8 mouse cellular contexts compared by ENCODE assay signal in genomic region chr5:138193771-138194727, GRCm38 (mm10). TPM values are rescaled to one million over a fixed set of nuclear protein-coding genes. Genes with fewer than 3 reads are reported as not detected.
DNase-seq lines count a peak whose midpoint lies in the region; ATAC-seq and TF ChIP-seq lines count a peak whose summit lies in the region.

Gene Mblac1 (plus strand): TSS chr5:138194314.

- peak within 1 kb of the TSS; percentile 78 for H3K4me3 ChIP-seq in embryonic facial prominence, embryonic 14.5 days (ENCODE audit: low read depth, low read length)
- H3K4me3 ChIP-seq in kidney, embryonic 14.5 days (ENCODE audit: low read length) = peak within 1 kb of the TSS; percentile 75
- H3K4me3 ChIP-seq in liver, adult 2 months (ENCODE audit: insufficient read depth, low read depth, low read length) = peak within 1 kb of the TSS; percentile 59
- H3K4me3 ChIP-seq in myocyte = peak within 1 kb of the TSS; percentile 50

- WGBS in embryonic facial prominence, embryonic 14.5 days = 8% methylated on average over 49 of the region's 54 CpGs
- 8% methylated on average over 54 of the region's 54 CpGs for WGBS in kidney, embryonic 14.5 days
- 6% methylated on average over 54 of the region's 54 CpGs for WGBS in liver, adult 2 months

- H3K27ac ChIP-seq in embryonic facial prominence, embryonic 14.5 days (replicated peaks; ENCODE audit: low read depth, low read length) = peak within 1 kb of the TSS; percentile 90
- H3K27ac ChIP-seq in kidney, embryonic 14.5 days (ENCODE audit: low read depth, low read length) = peak within 1 kb of the TSS; percentile 90
- H3K27ac ChIP-seq in liver, adult 2 months (replicated peaks; ENCODE audit: insufficient read depth, low read depth, low read length) = peak within 1 kb of the TSS; percentile 39

- TF ChIP-seq POLR2A in liver, adult 2 months (IDR thresholded peaks at IDR 0.05; ENCODE audit: extremely low read depth, insufficient read depth, low read length) = 0 out of 2 replicates have a peak, but pooled peaks have one; percentile 47
- peak; percentile 71 for TF ChIP-seq POLR2A in myocyte (IDR thresholded peaks at IDR 0.05; ENCODE audit: insufficient read length, low read depth)

- peak; percentile 97 for DNase-seq in 416B (ENCODE audit: low read depth)
- peak; percentile 59 to 78 for DNase-seq in adrenal gland, postnatal 4 days (ENCODE audit: low spot score in 2 of 2)
- DNase-seq in embryonic facial prominence, embryonic 14.5 days (ENCODE audit: low spot score) = peak; percentile 88
- peak; percentile 83 to 91 for DNase-seq in heart, adult 9 months (ENCODE audit: low spot score in 2 of 2)
- DNase-seq in liver, adult 2 months (ENCODE audit: extremely low read depth, low read depth, low spot score) = peak; percentile 92
- DNase-seq in splenic B cell, adult 2 months (ENCODE audit: low read depth, low spot score) = peak; percentile 82

- H3K79me2 ChIP-seq in liver, adult 2 months (ENCODE audit: control insufficient read depth, insufficient read depth, low read length) = no peaks in the 10 kb centered on the region
- no peaks in the 10 kb centered on the region for H3K79me2 ChIP-seq in myocyte (ENCODE audit: control insufficient read depth, insufficient read depth)

- no peaks in the 10 kb centered on the region for H3K9me3 ChIP-seq in embryonic facial prominence, embryonic 14.5 days (ENCODE audit: control insufficient read depth, low read length)
- no peaks in the 10 kb centered on the region for H3K9me3 ChIP-seq in kidney, embryonic 14.5 days (ENCODE audit: control insufficient read depth, low read length)

- no peak for TF ChIP-seq CTCF in liver, adult 2 months (IDR thresholded peaks at IDR 0.05; ENCODE audit: low read depth, low read length)

- peak within 1 kb of the TSS; percentile 87 for H3K9ac ChIP-seq in embryonic facial prominence, embryonic 14.5 days (ENCODE audit: low read depth, low read length)
- H3K9ac ChIP-seq in kidney, embryonic 14.5 days (ENCODE audit: low read depth, low read length) = peak within 1 kb of the TSS; percentile 80
- peak within 1 kb of the TSS; percentile 76 for H3K9ac ChIP-seq in liver, adult 2 months (ENCODE audit: low read depth, low read length)

- H3K4me2 ChIP-seq in embryonic facial prominence, embryonic 14.5 days (ENCODE audit: low read depth, low read length) = peak within 1 kb of the TSS; percentile 97
- H3K4me2 ChIP-seq in kidney, embryonic 14.5 days (replicated peaks; ENCODE audit: low read depth, low read length) = peak within 1 kb of the TSS; percentile 97
- H3K4me2 ChIP-seq in myocyte (ENCODE audit: low read depth) = peak within 1 kb of the TSS; percentile 75

- peaks cover 10% of the 10 kb centered on the region; the same call in 1 of the 2 replicates for H3K4me1 ChIP-seq in embryonic facial prominence, embryonic 14.5 days (ENCODE audit: control insufficient read depth, insufficient read depth, low read length)
- 0 out of 2 replicates have a peak, but pooled peaks cover 4% of the 10 kb centered on the region for H3K4me1 ChIP-seq in kidney, embryonic 14.5 days (ENCODE audit: control insufficient read depth, insufficient read depth, low read length)
- peaks cover 7% of the 10 kb centered on the region; the same call in 1 of the 2 replicates for H3K4me1 ChIP-seq in liver, adult 2 months (ENCODE audit: control insufficient read depth, insufficient read depth, low read length)

- no peaks in the 10 kb centered on the region for H3K27me3 ChIP-seq in embryonic facial prominence, embryonic 14.5 days (replicated peaks; ENCODE audit: control insufficient read depth, insufficient read depth, low read length)
- no peaks in the 10 kb centered on the region for H3K27me3 ChIP-seq in kidney, embryonic 14.5 days (ENCODE audit: control insufficient read depth, insufficient read depth, low read length)
- no peaks in the 10 kb centered on the region for H3K27me3 ChIP-seq in liver, adult 2 months (ENCODE audit: control insufficient read depth, insufficient read depth, low read length)
- no peaks in the 10 kb centered on the region for H3K27me3 ChIP-seq in myocyte (ENCODE audit: control insufficient read depth, insufficient read depth, insufficient read length)
- H3K27me3 ChIP-seq in splenic B cell, adult 2 months (ENCODE audit: control insufficient read depth, insufficient read depth, low read length, poor library complexity, severe bottlenecking) = no peaks in the 10 kb centered on the region

- H3K36me3 ChIP-seq in embryonic facial prominence, embryonic 14.5 days (ENCODE audit: control insufficient read depth, insufficient read depth, low read length) = peaks cover 35% of the 10 kb centered on the region
- peaks cover 19% of the 10 kb centered on the region; the same call in 1 of the 2 replicates for H3K36me3 ChIP-seq in kidney, embryonic 14.5 days (ENCODE audit: control insufficient read depth, insufficient read depth, low read length)
- H3K36me3 ChIP-seq in liver, adult 2 months (ENCODE audit: control insufficient read depth, insufficient read depth, low read length) = no peaks in the 10 kb centered on the region
- no peaks in the 10 kb centered on the region for H3K36me3 ChIP-seq in myocyte (ENCODE audit: control insufficient read depth, insufficient read depth)
- no peaks in the 10 kb centered on the region for H3K36me3 ChIP-seq in splenic B cell, adult 2 months (ENCODE audit: control insufficient read depth, insufficient read depth, low read length, poor library complexity, severe bottlenecking)

- peak; percentile 81 for ATAC-seq in embryonic facial prominence, embryonic 14.5 days (ENCODE audit: low read depth)
- peak; percentile 80 for ATAC-seq in kidney, embryonic 14.5 days (ENCODE audit: low FRiP score, low TSS enrichment)

- H3ac ChIP-seq in myocyte (ENCODE audit: control insufficient read depth, insufficient read length) = peak within 1 kb of the TSS; percentile 81

TF ChIP-seq in myocyte, 11 proteins besides CTCF, POLR2A, EP300 and RAD21:
- TF ChIP-seq MAX (IDR thresholded peaks at IDR 0.05; ENCODE audit: low read depth) = no peak
- no peak for TF ChIP-seq TCF12 (IDR thresholded peaks at IDR 0.05; ENCODE audit: insufficient read depth, poor library complexity, severe bottlenecking)
- TF ChIP-seq POLR2AphosphoS2 (IDR thresholded peaks at IDR 0.05; ENCODE audit: insufficient read length, low read depth) = peak; percentile 60
- TF ChIP-seq MYOG (IDR thresholded peaks at IDR 0.05; ENCODE audit: control insufficient read depth in 1 of 3, insufficient read depth in 1 of 3, insufficient read length in 2 of 3, low read depth in 2 of 3) = no peak
- no peak for TF ChIP-seq E2F4 (IDR thresholded peaks at IDR 0.05; ENCODE audit: insufficient read depth)
- no peak for TF ChIP-seq SRF (IDR thresholded peaks at IDR 0.05; ENCODE audit: control insufficient read depth, insufficient read length, low read depth)
- TF ChIP-seq REST (IDR thresholded peaks at IDR 0.05; ENCODE audit: insufficient read depth, insufficient read length) = no peak

RNA-seq across cellular contexts. Expression of gene Mblac1, which starts in this region (rescaled TPM):
- total RNA-seq in adrenal gland, postnatal 4 days (2021) = 10 to 100 TPM in 1 of 2 experiments, 1 to 10 TPM in 1; 9.9 to 10.2 TPM
- polyA plus RNA-seq in embryonic facial prominence, embryonic 14.5 days (2014; fragmentation: Nextera tagmentation; extraction: Ambion mirVana) = 7.4 and 7.5 TPM in 2 replicates
- 9.7 and 10.2 TPM in 2 replicates for polyA plus RNA-seq in kidney, embryonic 14.5 days (2014; fragmentation: Nextera tagmentation; extraction: Ambion mirVana)
- total RNA-seq in liver, adult 2 months (2014; rRNA removed) = 1.0 and 1.1 TPM in 2 replicates
- polyA plus RNA-seq in liver, adult 2 months (2012; rRNA removed) = 2.1 and 2.7 TPM in 2 replicates
- polyA plus RNA-seq in myocyte (2012; fragmentation: generic; extraction: Trizol) = 2.5 TPM

Comparison
In these comparisons a context has a peak if more than half of its experiments do, and no peak if none do; other contexts are left out.
1. Peak in every context shown above with its lines: DNase-seq, ATAC-seq, H3K4me3 ChIP-seq and H3K27ac ChIP-seq.
2. H3K27ac ChIP-seq: peak in every context shown above with its lines; median percentile 90 in embryonic facial prominence, embryonic 14.5 days; 90 in kidney, embryonic 14.5 days; 39 in liver, adult 2 months.